Mouse (Mus musculus): Measurements from ENCODE around the gene Phf12. TPM values are rescaled to one million over a fixed set of nuclear protein-coding genes. Genes with fewer than 3 reads are reported as not detected.

Gene Phf12
- total RNA-seq, 1 experiment: 38.4 TPM

DNA sequence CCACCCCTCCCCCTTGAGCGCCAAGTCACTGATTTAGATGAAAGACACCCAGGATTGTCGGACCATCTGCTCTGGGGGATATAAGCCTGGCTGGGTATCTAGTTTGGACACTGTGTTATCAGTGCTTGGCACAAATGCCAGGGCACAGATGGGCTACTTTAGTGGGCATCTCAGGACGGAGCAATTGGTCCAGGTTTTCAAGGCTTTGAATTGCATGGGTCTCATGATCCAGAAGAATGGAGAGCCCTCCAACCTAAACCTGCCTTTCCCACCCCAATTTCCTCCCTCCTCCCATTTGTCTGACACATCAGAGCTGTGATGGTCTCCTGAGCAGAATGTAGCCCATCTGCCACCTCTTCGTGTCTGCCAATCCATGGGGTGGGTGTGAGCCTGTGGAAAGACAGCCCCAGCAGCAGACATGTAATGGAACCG, 31.7 kb upstream of the Phf12 start:
- no peak for TF ChIP-seq ZNF384 (IDR thresholded peaks at IDR 0.05; ENCODE audit: low read depth, low read length)
- TF ChIP-seq CHD2 (IDR thresholded peaks at IDR 0.05; ENCODE audit: low read depth, low read length): no peak
- TF ChIP-seq HCFC1 (IDR thresholded peaks at IDR 0.05; ENCODE audit: borderline replicate concordance, insufficient read depth, low read length): no peak
- TF ChIP-seq ZC3H11A (IDR thresholded peaks at IDR 0.05; ENCODE audit: borderline replicate concordance, low read depth, low read length): no peak
- no peak for TF ChIP-seq MAFK (IDR thresholded peaks at IDR 0.05; ENCODE audit: insufficient read depth, low read depth, low read length)
- Histone ChIP-seq H3K4me1 (ENCODE audit: control insufficient read depth in 2 of 2, insufficient read depth in 2 of 2, low read length in 2 of 2, poor library complexity in 1 of 2) (peaks cover 0 to 12% of the 10 kb centered on the region in 2 experiments; a peak in 2 of 4 replicates), H3K27ac (ENCODE audit: insufficient read depth, low read depth, low read length, poor library complexity, severe bottlenecking) (no peak overlapping the region), H3K9me3 (ENCODE audit: control insufficient read depth, insufficient read depth, low read depth, low read length) (no peaks in the 10 kb centered on the region), H3K4me3 (ENCODE audit: insufficient read depth in 1 of 2, low read depth in 1 of 2, low read length in 2 of 2, poor library complexity in 1 of 2, severe bottlenecking in 1 of 2) (no peak overlapping the region), H3K9ac (ENCODE audit: insufficient read depth, low read depth, low read length, poor library complexity, severe bottlenecking) (no peak overlapping the region), H3K36me3 (ENCODE audit: control insufficient read depth, insufficient read depth, low read length, poor library complexity, severe bottlenecking) (no peaks in the 10 kb centered on the region)
- in situ Hi-C loops (cut with MboI; ENCODE audit: low sequenced_read_pairs in 2 of 2, unreplicated experiment in 2 of 2): no loop called here
- no peak for DNase-seq (ENCODE audit: low read depth, low spot score)

DNA sequence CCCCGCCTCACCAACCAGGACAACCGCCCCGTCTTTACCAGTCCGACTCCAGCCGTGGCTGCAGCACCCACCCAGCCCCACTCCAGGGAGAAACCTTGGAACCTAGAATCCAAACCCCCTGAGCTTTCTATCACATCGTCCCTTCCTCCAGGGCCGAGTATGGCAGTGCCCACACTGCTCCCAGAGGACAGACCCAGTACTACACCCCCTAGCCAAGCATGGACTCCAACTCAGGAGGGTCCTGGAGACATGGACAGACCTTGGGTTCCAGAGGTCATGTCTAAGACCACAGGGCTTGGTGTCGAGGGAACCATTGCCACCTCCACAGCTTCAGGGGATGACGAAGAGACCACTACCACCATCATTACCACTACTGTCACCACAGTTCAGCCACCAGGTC, 28.9 kb upstream of the Phf12 start:
- H3K36me3 ChIP-seq (ENCODE audit: control insufficient read depth, insufficient read depth, low read length, poor library complexity, severe bottlenecking): no peaks in the 10 kb centered on the region
- no peak overlapping the region for H3K27ac ChIP-seq (ENCODE audit: insufficient read depth, low read depth, low read length, poor library complexity, severe bottlenecking)
- no peak overlapping the region for H3K9ac ChIP-seq (ENCODE audit: insufficient read depth, low read depth, low read length, poor library complexity, severe bottlenecking)
- peak overlapping the region in 1 of 2 experiments; percentile 29; a peak in 1 of 4 replicates for H3K4me3 ChIP-seq (ENCODE audit: insufficient read depth in 1 of 2, low read depth in 1 of 2, low read length in 2 of 2, poor library complexity in 1 of 2, severe bottlenecking in 1 of 2)
- peaks cover 0 to 6% of the 10 kb centered on the region in 2 experiments; a peak in 1 of 4 replicates for H3K4me1 ChIP-seq (ENCODE audit: control insufficient read depth in 2 of 2, insufficient read depth in 2 of 2, low read length in 2 of 2, poor library complexity in 1 of 2)
- TF ChIP-seq HCFC1 (IDR thresholded peaks at IDR 0.05; ENCODE audit: borderline replicate concordance, insufficient read depth, low read length): no peak
- no peak for TF ChIP-seq ZC3H11A (IDR thresholded peaks at IDR 0.05; ENCODE audit: borderline replicate concordance, low read depth, low read length)
- no peak for TF ChIP-seq MAFK (IDR thresholded peaks at IDR 0.05; ENCODE audit: insufficient read depth, low read depth, low read length)
- TF ChIP-seq CHD2 (IDR thresholded peaks at IDR 0.05; ENCODE audit: low read depth, low read length): no peak
- no peak for TF ChIP-seq ZNF384 (IDR thresholded peaks at IDR 0.05; ENCODE audit: low read depth, low read length)
- H3K9me3 ChIP-seq (ENCODE audit: control insufficient read depth, insufficient read depth, low read depth, low read length): no peaks in the 10 kb centered on the region
- no peak for DNase-seq (ENCODE audit: low read depth, low spot score)
- in situ Hi-C loops (cut with MboI; ENCODE audit: low sequenced_read_pairs in 2 of 2, unreplicated experiment in 2 of 2): no loop called here

DNA sequence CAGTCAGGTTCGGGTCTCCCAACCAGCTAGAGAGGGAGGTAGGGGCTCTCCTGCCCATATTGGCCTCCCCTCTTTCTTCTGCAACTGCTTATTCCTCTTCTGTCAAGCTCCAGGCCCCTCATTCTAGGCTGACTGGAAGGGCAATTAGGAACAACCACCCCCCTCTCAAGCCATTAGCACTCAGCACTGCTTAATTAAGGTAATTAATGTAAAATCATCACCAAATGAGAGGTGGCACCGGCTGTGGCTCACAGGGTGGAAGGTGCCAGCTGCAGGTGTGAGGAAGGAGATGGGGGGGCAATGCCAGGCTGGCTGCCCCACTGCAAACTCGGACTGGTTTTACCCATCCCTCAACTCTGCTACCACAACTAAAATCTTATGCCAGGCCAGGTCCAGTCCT, 26.1 kb upstream of the Phf12 start:
- in situ Hi-C loops (cut with MboI; ENCODE audit: low sequenced_read_pairs in 2 of 2, unreplicated experiment in 2 of 2): no loop called here
- H3K36me3 ChIP-seq (ENCODE audit: control insufficient read depth, insufficient read depth, low read length, poor library complexity, severe bottlenecking): no peaks in the 10 kb centered on the region
- H3K9ac ChIP-seq (ENCODE audit: insufficient read depth, low read depth, low read length, poor library complexity, severe bottlenecking): no peak overlapping the region
- TF ChIP-seq MAFK (IDR thresholded peaks at IDR 0.05; ENCODE audit: insufficient read depth, low read depth, low read length) (no peak), CHD2 (IDR thresholded peaks at IDR 0.05; ENCODE audit: low read depth, low read length) (no peak), HCFC1 (IDR thresholded peaks at IDR 0.05; ENCODE audit: borderline replicate concordance, insufficient read depth, low read length) (no peak), ZC3H11A (IDR thresholded peaks at IDR 0.05; ENCODE audit: borderline replicate concordance, low read depth, low read length) (no peak), ZNF384 (IDR thresholded peaks at IDR 0.05; ENCODE audit: low read depth, low read length) (no peak)
- H3K9me3 ChIP-seq (ENCODE audit: control insufficient read depth, insufficient read depth, low read depth, low read length): no peaks in the 10 kb centered on the region
- H3K27ac ChIP-seq (ENCODE audit: insufficient read depth, low read depth, low read length, poor library complexity, severe bottlenecking): no peak overlapping the region
- peaks cover 0 to 5% of the 10 kb centered on the region in 2 experiments; a peak in 1 of 4 replicates for H3K4me1 ChIP-seq (ENCODE audit: control insufficient read depth in 2 of 2, insufficient read depth in 2 of 2, low read length in 2 of 2, poor library complexity in 1 of 2)
- no peak for DNase-seq (ENCODE audit: low read depth, low spot score)
- no peak overlapping the region for H3K4me3 ChIP-seq (ENCODE audit: insufficient read depth in 1 of 2, low read depth in 1 of 2, low read length in 2 of 2, poor library complexity in 1 of 2, severe bottlenecking in 1 of 2)

DNA sequence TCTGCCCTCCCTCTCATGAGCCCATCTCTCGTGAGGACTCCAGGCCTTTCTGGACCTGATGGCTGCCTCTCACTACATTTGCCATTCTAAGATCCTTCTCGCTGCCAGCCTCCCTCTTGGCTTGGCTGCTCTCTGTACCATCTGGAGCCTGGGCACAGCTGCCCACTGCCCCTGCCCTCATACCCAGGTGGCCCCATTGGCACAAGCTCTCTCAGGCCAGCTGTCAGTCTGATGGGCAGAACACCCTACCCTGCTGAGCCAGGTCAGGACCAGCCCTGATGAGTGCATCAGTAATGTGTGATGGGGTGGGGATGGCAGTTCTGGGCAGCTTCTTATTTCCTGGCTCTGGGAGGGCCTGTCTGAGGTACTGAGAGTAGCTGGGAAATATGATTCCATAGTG, 24.3 kb upstream of the Phf12 start:
- in situ Hi-C loops (cut with MboI; ENCODE audit: low sequenced_read_pairs in 2 of 2, unreplicated experiment in 2 of 2): no loop called here
- TF ChIP-seq ZC3H11A (IDR thresholded peaks at IDR 0.05; ENCODE audit: borderline replicate concordance, low read depth, low read length): no peak
- no peak for TF ChIP-seq CHD2 (IDR thresholded peaks at IDR 0.05; ENCODE audit: low read depth, low read length)
- no peak for TF ChIP-seq HCFC1 (IDR thresholded peaks at IDR 0.05; ENCODE audit: borderline replicate concordance, insufficient read depth, low read length)
- TF ChIP-seq ZNF384 (IDR thresholded peaks at IDR 0.05; ENCODE audit: low read depth, low read length): no peak
- no peak for TF ChIP-seq MAFK (IDR thresholded peaks at IDR 0.05; ENCODE audit: insufficient read depth, low read depth, low read length)
- Histone ChIP-seq H3K9ac (ENCODE audit: insufficient read depth, low read depth, low read length, poor library complexity, severe bottlenecking) (no peak overlapping the region), H3K4me3 (ENCODE audit: insufficient read depth in 1 of 2, low read depth in 1 of 2, low read length in 2 of 2, poor library complexity in 1 of 2, severe bottlenecking in 1 of 2) (no peak overlapping the region), H3K36me3 (ENCODE audit: control insufficient read depth, insufficient read depth, low read length, poor library complexity, severe bottlenecking) (no peaks in the 10 kb centered on the region), H3K9me3 (ENCODE audit: control insufficient read depth, insufficient read depth, low read depth, low read length) (no peaks in the 10 kb centered on the region), H3K4me1 (ENCODE audit: control insufficient read depth in 2 of 2, insufficient read depth in 2 of 2, low read length in 2 of 2, poor library complexity in 1 of 2) (peaks cover 0 to 4% of the 10 kb centered on the region in 2 experiments; a peak in 1 of 4 replicates), H3K27ac (ENCODE audit: insufficient read depth, low read depth, low read length, poor library complexity, severe bottlenecking) (no peak overlapping the region)
- no peak for DNase-seq (ENCODE audit: low read depth, low spot score)
